Mouse (Mus musculus) neural tube, embryonic 11.5 days (tissue): ENCODE measurements around the gene Ptcd3. TPM values are rescaled to one million over a fixed set of nuclear protein-coding genes. Genes with fewer than 3 reads are reported as not detected.

Experiments used
- ATAC-seq: fragments of 200-750 bp; cut with Nextera tagmentation; 2 replicates; pipeline ENCODE4 v1.8.0; 2017; ENCODE audit warnings: moderate number of reproducible peaks, mild to moderate bottlenecking, moderate TSS enrichment, moderate library complexity; ENCODE audit not compliant: insufficient read depth, low FRiP score, low TSS enrichment
- DNase-seq: peaks from one replicate; pipeline ENCODE4 v3.0.0-alpha.2; 2015; ENCODE audit warnings: low spot score
- H3K27ac ChIP-seq: fragments of 300-500 bp; sonication (generic); 2 replicates; pipeline ENCODE4 v1.5.1; 2014; ENCODE audit warnings: low read depth, mild to moderate bottlenecking, low read length
- H3K27me3 ChIP-seq: fragments of 300-500 bp; sonication (generic); 2 replicates; pipeline ENCODE4 v1.6.1; 2014; ENCODE audit warnings: mild to moderate bottlenecking, low read length, mixed read lengths; ENCODE audit not compliant: control insufficient read depth, insufficient read depth
- H3K36me3 ChIP-seq: fragments of 300-500 bp; sonication (generic); 2 replicates; pipeline ENCODE4 v1.6.1; 2014; ENCODE audit warnings: mild to moderate bottlenecking, low read length, moderate library complexity, mixed read lengths; ENCODE audit not compliant: control insufficient read depth, insufficient read depth
- H3K4me1 ChIP-seq: fragments of 300-500 bp; sonication (generic); 2 replicates; pipeline ENCODE4 v1.6.1; 2014; ENCODE audit warnings: low read length, mixed read lengths; ENCODE audit not compliant: control insufficient read depth, insufficient read depth
- H3K4me2 ChIP-seq: fragments of 300-500 bp; sonication (generic); 2 replicates; pipeline ENCODE4 v1.6.1; 2014; ENCODE audit warnings: low read depth, mild to moderate bottlenecking, moderate library complexity
- H3K4me3 ChIP-seq: fragments of 300-500 bp; sonication (generic); 2 replicates; pipeline ENCODE4 v1.5.1; 2014; ENCODE audit warnings: low read depth, low read length
- H3K9ac ChIP-seq: fragments of 300-500 bp; sonication (generic); 2 replicates; pipeline ENCODE4 v1.6.1; 2014; ENCODE audit warnings: mild to moderate bottlenecking, low read length
- H3K9me3 ChIP-seq: fragments of 300-500 bp; sonication (generic); 2 replicates; pipeline ENCODE4 v1.6.1; 2016; ENCODE audit warnings: low read length; ENCODE audit not compliant: control insufficient read depth
- WGBS: fragments of 180-500 bp; shearing (Covaris S2); extraction: QIAGEN DNeasy Blood & Tissue Kit; methylation state at CpG from one replicate; pipeline ENCODE4 v1.1.7; 2014; 5-methylcytosine and 5-hydroxymethylcytosine counted together
- polyA plus RNA-seq: library from polyadenylated mRNA; unstranded; fragments of >200 nt; fragmentation: Nextera tagmentation; extraction: Ambion mirVana; gene quantifications from 2 replicates; pipeline ENCODE4 v1.2.1, GENCODE M21; 2014

Gene Ptcd3
- polyA plus RNA-seq = 134 and 135 TPM in 2 replicates

- Histone ChIP-seq H3K9ac (peak within 1 kb of the TSS; percentile 66), H3K9me3 (no peaks in the 10 kb centered on the region), H3K36me3 (peaks cover 8% of the 10 kb centered on the region), H3K4me2 (peak within 1 kb of the TSS; percentile 68), H3K4me3 (peak within 1 kb of the TSS; percentile 62), H3K27me3 (no peaks in the 10 kb centered on the region), H3K4me1 (0 out of 2 replicates have a peak, but pooled peaks cover 2% of the 10 kb centered on the region), H3K27ac (0 out of 2 replicates have a peak within 1 kb of the TSS, but pooled peaks have one; percentile 35)
- DNase-seq = peak; percentile 93
- peak; percentile 88 for ATAC-seq
- under 1% methylated on average over 58 of the region's 58 CpGs for WGBS
Measured at GRCm38 (mm10) chr6:71908481-71909381, at the start of gene Ptcd3, which contains the start of gene Polr1a. Ptcd3 (minus strand) TSS chr6:71908750. Polr1a (plus strand) TSS chr6:71909053.

- Histone ChIP-seq H3K27me3 (no peaks in the 10 kb centered on the region), H3K36me3 (peaks cover 10% of the 10 kb centered on the region)
Measured at GRCm38 (mm10) chr6:71951192-71951591, 42.6 kb upstream of the Ptcd3 start.

DNA sequence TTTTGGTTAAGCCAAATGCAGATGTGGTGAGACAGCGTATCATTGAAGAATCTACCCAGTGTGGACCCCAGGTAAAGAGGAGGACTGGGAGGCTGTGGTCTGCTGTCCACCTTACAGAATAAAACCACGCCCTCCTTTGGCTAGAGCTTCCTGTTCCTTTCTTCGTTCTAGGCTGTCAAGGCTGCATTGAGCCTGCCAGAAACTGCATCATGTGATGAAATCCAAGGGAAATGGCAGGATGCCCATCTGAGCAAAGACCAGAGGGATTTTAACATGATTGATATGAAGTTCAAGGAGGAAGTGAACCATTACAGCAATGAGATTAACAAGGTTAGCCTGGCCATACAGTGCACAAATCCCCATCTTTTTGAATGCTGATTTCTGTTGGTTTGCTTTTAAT lies 42.0 kb upstream of the Ptcd3 start:
- 87% methylated on average over 3 of the region's 3 CpGs for WGBS
- H3K27ac ChIP-seq = no peak overlapping the region
- no peak overlapping the region for H3K4me2 ChIP-seq
- H3K36me3 ChIP-seq = peaks cover 10% of the 10 kb centered on the region
- no peaks in the 10 kb centered on the region for H3K9me3 ChIP-seq
- no peak overlapping the region for H3K9ac ChIP-seq
- DNase-seq (no peak), ATAC-seq (no peak)
- H3K4me1 ChIP-seq = no peaks in the 10 kb centered on the region
- H3K4me3 ChIP-seq = no peak overlapping the region
- no peaks in the 10 kb centered on the region for H3K27me3 ChIP-seq

More at GRCm38 (mm10) chr6:71951192-71951591, 42.6 kb upstream of the Ptcd3 start:
- H3K4me2 ChIP-seq = no peak overlapping the region
- DNase-seq (no peak), ATAC-seq (no peak)
- no peak overlapping the region for H3K27ac ChIP-seq
- H3K9me3 ChIP-seq = no peaks in the 10 kb centered on the region
- no peak overlapping the region for H3K4me3 ChIP-seq
- no peak overlapping the region for H3K9ac ChIP-seq
- 86% methylated on average over 5 of the region's 5 CpGs for WGBS
- H3K4me1 ChIP-seq = no peaks in the 10 kb centered on the region

DNA sequence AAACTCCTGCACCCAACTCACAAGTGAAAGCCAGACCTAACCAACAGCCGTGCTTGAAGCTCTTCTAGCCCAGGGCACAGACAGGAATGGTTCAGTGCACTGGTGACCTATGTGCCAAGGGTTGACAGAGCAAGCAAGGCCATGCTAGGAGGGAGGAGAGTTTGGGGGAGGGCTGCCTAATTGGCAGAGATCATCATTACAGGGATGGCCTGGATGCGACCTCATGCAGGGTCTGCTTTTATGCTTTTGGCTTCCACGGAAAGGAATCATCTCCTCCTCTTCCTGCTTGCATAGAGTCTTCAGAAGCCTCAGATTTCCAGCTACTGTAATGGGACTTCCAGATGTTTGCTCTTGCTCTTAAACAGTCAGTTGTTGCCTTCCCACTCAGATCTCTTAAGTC lies 41.2 kb upstream of the Ptcd3 start:
- ATAC-seq = no peak
- WGBS = 67% methylated on average over 3 of the region's 3 CpGs
- Histone ChIP-seq H3K4me2 (no peak overlapping the region), H3K27me3 (no peaks in the 10 kb centered on the region), H3K9ac (no peak overlapping the region), H3K9me3 (no peaks in the 10 kb centered on the region), H3K4me3 (no peak overlapping the region), H3K4me1 (no peaks in the 10 kb centered on the region), H3K27ac (no peak overlapping the region), H3K36me3 (peaks cover 10% of the 10 kb centered on the region)
- DNase-seq = no peak

DNA sequence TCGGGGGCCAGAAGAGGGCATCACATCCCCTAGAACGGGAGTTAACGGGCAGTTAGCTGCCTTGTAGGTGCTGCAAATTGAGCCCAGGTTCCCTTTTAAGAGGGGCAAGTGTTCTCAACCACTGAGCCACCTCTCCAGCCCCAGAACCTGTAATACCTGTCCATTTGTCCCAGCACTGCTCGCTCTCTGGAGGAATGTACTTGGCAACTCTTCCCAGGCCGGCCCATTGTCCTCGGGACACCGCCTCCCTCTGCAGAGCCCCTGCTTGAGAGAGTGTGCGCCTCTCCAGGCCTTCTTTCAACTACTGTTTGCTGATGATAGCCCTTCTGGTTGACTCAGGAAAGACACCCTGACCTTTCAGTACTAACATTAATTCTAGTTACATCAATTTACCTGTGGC lies 37.6 kb upstream of the Ptcd3 start:
- Histone ChIP-seq H3K4me1 (no peaks in the 10 kb centered on the region), H3K9ac (no peak overlapping the region), H3K36me3 (peaks cover 7% of the 10 kb centered on the region), H3K9me3 (no peaks in the 10 kb centered on the region), H3K4me2 (no peak overlapping the region), H3K27me3 (no peaks in the 10 kb centered on the region), H3K4me3 (no peak overlapping the region), H3K27ac (no peak overlapping the region)
- DNase-seq (no peak), ATAC-seq (no peak)
- WGBS = 91% methylated on average over 8 of the region's 8 CpGs

GRCm38 (mm10) chr6:71945101-71945500 lies 36.6 kb upstream of the Ptcd3 start:
- no peak overlapping the region for H3K4me2 ChIP-seq
- WGBS = 96% methylated on average over 6 of the region's 6 CpGs
- H3K4me3 ChIP-seq = no peak overlapping the region
- no peak overlapping the region for H3K9ac ChIP-seq
- no peak overlapping the region for H3K27ac ChIP-seq
- no peak for ATAC-seq
- H3K36me3 ChIP-seq = peaks cover 7% of the 10 kb centered on the region
- no peaks in the 10 kb centered on the region for H3K4me1 ChIP-seq
- DNase-seq = no peak
- H3K9me3 ChIP-seq = no peaks in the 10 kb centered on the region
- H3K27me3 ChIP-seq = no peaks in the 10 kb centered on the region

GRCm38 (mm10) chr6:71940912-71941311 lies 32.4 kb upstream of the Ptcd3 start:
- no peak for DNase-seq
- WGBS = 83% methylated on average over 6 of the region's 6 CpGs
- Histone ChIP-seq H3K27me3 (no peaks in the 10 kb centered on the region), H3K9ac (no peak overlapping the region), H3K9me3 (no peaks in the 10 kb centered on the region), H3K4me2 (no peak overlapping the region), H3K36me3 (peaks cover 3% of the 10 kb centered on the region; the same call in 1 of the 2 replicates), H3K27ac (no peak overlapping the region), H3K4me1 (no peaks in the 10 kb centered on the region), H3K4me3 (no peak overlapping the region)
- ATAC-seq = no peak

- Histone ChIP-seq H3K4me3 (no peak overlapping the region), H3K9me3 (no peaks in the 10 kb centered on the region), H3K9ac (no peak overlapping the region), H3K27me3 (no peaks in the 10 kb centered on the region), H3K4me2 (no peak overlapping the region), H3K4me1 (no peaks in the 10 kb centered on the region), H3K27ac (no peak overlapping the region), H3K36me3 (peaks cover 6% of the 10 kb centered on the region)
- 95% methylated on average over 2 of the region's 2 CpGs for WGBS
- DNase-seq = no peak
- no peak for ATAC-seq
Measured at GRCm38 (mm10) chr6:71935737-71936136, 27.2 kb upstream of the Ptcd3 start.

DNA sequence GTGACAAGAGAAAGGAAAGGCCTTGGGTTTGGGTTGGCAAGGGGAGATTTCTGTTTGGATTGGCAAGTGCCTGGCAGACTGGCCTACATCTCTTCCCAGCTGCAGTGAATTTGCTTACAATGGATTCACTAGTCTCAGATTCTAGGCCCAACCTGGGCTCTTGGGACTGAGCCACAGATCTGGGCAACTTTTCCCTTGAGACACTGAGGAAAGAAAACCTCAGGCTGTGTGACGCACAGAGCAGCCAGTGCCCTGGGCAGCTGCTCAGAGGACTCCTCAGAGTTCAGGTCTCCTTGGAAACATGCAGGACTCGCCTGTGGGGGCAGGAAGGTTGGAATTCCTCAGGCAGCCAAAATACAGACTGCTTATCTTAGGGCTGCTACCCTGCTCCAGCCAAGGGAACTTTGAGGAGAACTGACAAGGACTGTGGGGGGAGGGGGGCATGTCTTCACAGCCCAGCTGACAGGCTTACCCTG lies 25.6 kb upstream of the Ptcd3 start:
- Histone ChIP-seq H3K27ac (no peak overlapping the region), H3K36me3 (peaks cover 8% of the 10 kb centered on the region), H3K9me3 (no peaks in the 10 kb centered on the region), H3K9ac (no peak overlapping the region), H3K4me3 (no peak overlapping the region), H3K4me1 (no peaks in the 10 kb centered on the region), H3K27me3 (no peaks in the 10 kb centered on the region), H3K4me2 (no peak overlapping the region)
- 62% methylated on average over 2 of the region's 2 CpGs for WGBS
- DNase-seq (no peak), ATAC-seq (no peak)
